In the genomic region with DNA sequence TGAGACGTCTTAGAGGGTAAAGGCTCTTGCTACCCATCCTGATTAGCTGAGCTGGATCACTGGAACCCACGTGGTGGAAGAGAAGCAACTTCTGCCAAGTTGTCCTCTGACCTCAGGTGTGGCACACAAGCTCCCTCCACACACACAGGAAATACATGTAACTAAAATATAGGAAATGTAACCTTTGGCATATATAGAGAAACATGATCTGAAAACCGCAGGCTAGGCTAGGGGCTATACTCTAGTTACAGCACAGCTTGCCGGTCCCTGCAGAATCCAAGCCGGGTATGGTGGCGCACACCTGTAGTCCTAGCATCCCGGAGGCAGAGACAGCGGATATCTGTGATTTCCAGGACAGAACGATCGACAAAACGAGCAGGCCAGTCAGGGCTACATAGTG, we compare ENCODE assay signal across 7 mouse cellular contexts. TPM values are rescaled to one million over a fixed set of nuclear protein-coding genes. Genes with fewer than 3 reads are reported as not detected.
A peak's percentile ranks its signal among the peaks of the same experiment; 100 is the strongest.
DNase-seq lines count a peak whose midpoint lies in the region; ATAC-seq lines count a peak whose summit lies in the region.

No protein-coding gene starts in this region.

- H3K36me3 ChIP-seq in embryonic facial prominence, embryonic 10.5 days (replicated peaks) = peaks cover 24% of the 10 kb centered on the region
- peaks cover 10% of the 10 kb centered on the region; the same call in 1 of the 2 replicates for H3K36me3 ChIP-seq in hindbrain, embryonic 12.5 days
- H3K36me3 ChIP-seq in megakaryocyte, embryonic 14.5 days (replicated peaks; ENCODE audit: low read length) = peaks cover 20% of the 10 kb centered on the region

- ATAC-seq in hindbrain, embryonic 12.5 days (ENCODE audit: low FRiP score) = peak; percentile 65

- H3K4me2 ChIP-seq in hindbrain, embryonic 12.5 days (replicated peaks) = peak overlapping the region; percentile 96

- H3K27ac ChIP-seq in embryonic facial prominence, embryonic 10.5 days (replicated peaks) = peak overlapping the region; percentile 90
- H3K27ac ChIP-seq in hindbrain, embryonic 12.5 days = peak overlapping the region; percentile 89

- peaks cover 19% of the 10 kb centered on the region for H3K4me1 ChIP-seq in embryonic facial prominence, embryonic 10.5 days
- H3K4me1 ChIP-seq in hindbrain, embryonic 12.5 days = peaks cover 17% of the 10 kb centered on the region
- H3K4me1 ChIP-seq in megakaryocyte, embryonic 14.5 days = peaks cover 81% of the 10 kb centered on the region

- peak overlapping the region; percentile 87 for H3K4me3 ChIP-seq in embryonic facial prominence, embryonic 10.5 days
- H3K4me3 ChIP-seq in hindbrain, embryonic 12.5 days = peak overlapping the region; percentile 69
- H3K4me3 ChIP-seq in megakaryocyte, embryonic 14.5 days (replicated peaks) = peak overlapping the region; percentile 99

- DNase-seq in right cerebral cortex, postnatal 4 days = peak; percentile 16
- DNase-seq in right cerebral cortex, postnatal 14 days = no peak
- no peak for DNase-seq in embryonic facial prominence, embryonic 10.5 days (ENCODE audit: low spot score)
- no peak for DNase-seq in thymus, postnatal 25 days
- DNase-seq in right cerebral cortex, adult 18-20 months = no peak

- WGBS in embryonic facial prominence, embryonic 10.5 days = under 1% methylated on average over 11 of the region's 11 CpGs
- under 1% methylated on average over 11 of the region's 11 CpGs for WGBS in hindbrain, embryonic 12.5 days

- H3K27me3 ChIP-seq in embryonic facial prominence, embryonic 10.5 days (replicated peaks; ENCODE audit: low read depth, poor library complexity, severe bottlenecking) = no peaks in the 10 kb centered on the region
- no peaks in the 10 kb centered on the region for H3K27me3 ChIP-seq in hindbrain, embryonic 12.5 days
- no peaks in the 10 kb centered on the region for H3K27me3 ChIP-seq in megakaryocyte, embryonic 14.5 days (replicated peaks)

- peak overlapping the region; percentile 85 for H3K9ac ChIP-seq in hindbrain, embryonic 12.5 days

- H3K9me3 ChIP-seq in embryonic facial prominence, embryonic 10.5 days = no peaks in the 10 kb centered on the region
- no peaks in the 10 kb centered on the region for H3K9me3 ChIP-seq in hindbrain, embryonic 12.5 days (replicated peaks)
- no peaks in the 10 kb centered on the region for H3K9me3 ChIP-seq in megakaryocyte, embryonic 14.5 days

RNA-seq across cellular contexts. Expression of a gene that starts 0.5 kb away (rescaled TPM):
- 65.8 and 66.2 TPM in 2 replicates for polyA plus RNA-seq in embryonic facial prominence, embryonic 10.5 days (2016; fragmentation: Nextera tagmentation; extraction: Ambion mirVana)
- polyA plus RNA-seq in hindbrain, embryonic 12.5 days (2016; fragmentation: Nextera tagmentation; extraction: Ambion mirVana) = 56.6 and 63.3 TPM in 2 replicates
- 5.0 TPM in 1 of 2 replicates, not detected in the other for polyA plus RNA-seq in megakaryocyte, embryonic 14.5 days (2012; ENCODE audit: insufficient read depth, low replicate concordance)

RNA-seq across cellular contexts. Expression of a gene that starts 31.6 kb away (rescaled TPM):
- polyA plus RNA-seq in embryonic facial prominence, embryonic 10.5 days (2016; fragmentation: Nextera tagmentation; extraction: Ambion mirVana) = 85.8 and 90.1 TPM in 2 replicates
- polyA plus RNA-seq in hindbrain, embryonic 12.5 days (2016; fragmentation: Nextera tagmentation; extraction: Ambion mirVana) = 67.1 and 74.1 TPM in 2 replicates
- polyA plus RNA-seq in megakaryocyte, embryonic 14.5 days (2012; ENCODE audit: insufficient read depth, low replicate concordance) = 5.5 and 15.2 TPM in 2 replicates
